Mouse (Mus musculus): ENCODE measurements around the gene Rita1. TPM values are rescaled to one million over a fixed set of nuclear protein-coding genes. Genes with fewer than 3 reads are reported as not detected.

Gene Rita1
- 4.6 TPM for total RNA-seq (2023)

GRCm38 (mm10) chr5:120612442-120612821 is at the start of gene Rita1, which contains the start of gene Ddx54:
Rita1 (minus strand) TSS chr5:120612589.
Ddx54 (plus strand) TSS chr5:120612739.

GRCm38 (mm10) chr5:120648569-120649373 is 36.4 kb upstream of the Rita1 start, which contains the start of gene Rasal1:
Rasal1 (plus strand) TSS chr5:120648812.

GRCm38 (mm10) chr5:120634131-120634530 is 21.7 kb upstream of the Rita1 start, which contains the start of gene Cfap73:
Cfap73 (minus strand) TSS chr5:120634235.

GRCm38 (mm10) chr5:120588569-120589094 is 23.8 kb downstream of the Rita1 start, which contains the start of the genes Tpcn1 and Iqcd:
Tpcn1 (minus strand) TSS chr5:120588673.
Iqcd (plus strand) TSS chr5:120589016.

Other genes starting within 250 kb of the Rita1 start
- gene Lhx5, start 180.9 kb downstream of the Rita1 start, total RNA-seq (2023) = not detected
- not detected for gene Sdsl, start 139.8 kb downstream of the Rita1 start, total RNA-seq (2023)
- gene Sds, start 136.1 kb downstream of the Rita1 start, total RNA-seq (2023) = not detected
- 15.7 TPM for gene Plbd2, start 109.0 kb downstream of the Rita1 start, total RNA-seq (2023)
- gene Slc8b1, start 101.4 kb downstream of the Rita1 start, total RNA-seq (2023) = 12.6 TPM
- gene Tpcn1, start 23.9 kb downstream of the Rita1 start, total RNA-seq (2023) = 43.1 TPM
- gene Iqcd, start 23.6 kb downstream of the Rita1 start, total RNA-seq (2023) = 0.91 TPM
- gene Ddx54, start 150 bp upstream of the Rita1 start, total RNA-seq (2023) = 116 TPM
- gene Cfap73, start 21.6 kb upstream of the Rita1 start, total RNA-seq (2023) = not detected
- 23.9 TPM for gene Rasal1, start 36.2 kb upstream of the Rita1 start, total RNA-seq (2023)
- 197 TPM for gene Dtx1, start 99.3 kb upstream of the Rita1 start, total RNA-seq (2023)
- 12.6 TPM for gene Oas2, start 137.3 kb upstream of the Rita1 start, total RNA-seq (2023)
- gene Oas3, start 165.1 kb upstream of the Rita1 start, total RNA-seq (2023) = 8.6 TPM
- gene Oas1e, start 182.9 kb upstream of the Rita1 start, total RNA-seq (2023) = 0.41 TPM
- gene Oas1c, start 199.9 kb upstream of the Rita1 start, total RNA-seq (2023) = 10.5 TPM
- gene Oas1f, start 234.8 kb upstream of the Rita1 start, total RNA-seq (2023) = not detected
- not detected for gene Oas1h, start 248.8 kb upstream of the Rita1 start, total RNA-seq (2023)